Mouse (Mus musculus) embryonic facial prominence, embryonic 11.5 days (tissue): ENCODE measurements around the gene Asphd2. TPM values are rescaled to one million over a fixed set of nuclear protein-coding genes. Genes with fewer than 3 reads are reported as not detected.

Experiments used
- polyA plus RNA-seq: library from polyadenylated mRNA; unstranded; fragments of >200 nt; fragmentation: Nextera tagmentation; extraction: Ambion mirVana; gene quantifications from 2 replicates; pipeline ENCODE4 v1.2.1, GENCODE M21; 2014

Asphd2 gene
- polyA plus RNA-seq, 1 experiment from 2014 or later, result 31.6 TPM

Other genes starting within 250 kb of the Asphd2 start
- 0.69 and 1.6 TPM in 2 replicates for gene Cryba4, start 142.3 kb downstream of the Asphd2 start, polyA plus RNA-seq
- gene Crybb1, start 139.1 kb downstream of the Asphd2 start, polyA plus RNA-seq, result 2.7 and 20.0 TPM in 2 replicates
- 29.0 and 30.1 TPM in 2 replicates for gene Tpst2, start 118.2 kb downstream of the Asphd2 start, polyA plus RNA-seq
- 19.3 and 23.0 TPM in 2 replicates for gene Tfip11, start 68.5 kb downstream of the Asphd2 start, polyA plus RNA-seq
- 45.7 and 52.8 TPM in 2 replicates for gene Srrd, start 51.8 kb downstream of the Asphd2 start, polyA plus RNA-seq
- 28.6 and 35.4 TPM in 2 replicates for gene Hps4, start 51.8 kb downstream of the Asphd2 start, polyA plus RNA-seq
- 0.08 and 0.18 TPM in 2 replicates for gene Gm6583, start 38.8 kb downstream of the Asphd2 start, polyA plus RNA-seq
- gene Gm6588, start 54.6 kb upstream of the Asphd2 start, polyA plus RNA-seq, result not detected in 2 replicates
- 0.48 and 0.96 TPM in 2 replicates for gene Sez6l, start 182.3 kb upstream of the Asphd2 start, polyA plus RNA-seq